Mouse (Mus musculus) thymus, adult 2 months (tissue): ENCODE results near the gene Ddr2. TPM values are rescaled to one million over a fixed set of nuclear protein-coding genes. Genes with fewer than 3 reads are reported as not detected.
A peak's percentile ranks its signal among the peaks of the same experiment; 100 is the strongest.

Experiments
- DNase-seq: peaks from one replicate; pipeline ENCODE4 v3.0.0; 2021
- H3K27ac ChIP-seq: fragments of 200-500 bp; 2 replicates; pipeline ENCODE4 v1.5.1; 2012; ENCODE audit warnings: low read length, control low read depth; ENCODE audit not compliant: control insufficient read depth, insufficient read depth
- H3K27me3 ChIP-seq: fragments of 200-500 bp; 2 replicates; pipeline ENCODE4 v1.6.1; 2012; ENCODE audit warnings: mild to moderate bottlenecking, low read length, moderate library complexity, mixed read lengths; ENCODE audit not compliant: control insufficient read depth, insufficient read depth
- H3K36me3 ChIP-seq: fragments of 200-500 bp; 2 replicates; pipeline ENCODE4 v1.6.1; 2012; ENCODE audit warnings: mild to moderate bottlenecking, low read length, moderate library complexity; ENCODE audit not compliant: control insufficient read depth, insufficient read depth
- H3K4me1 ChIP-seq: fragments of 200-500 bp; replicated peaks from 2 replicates; pipeline ENCODE4 v1.6.1; 2012; ENCODE audit warnings: low read length; ENCODE audit not compliant: control insufficient read depth, insufficient read depth
- H3K4me3 ChIP-seq: fragments of 200-500 bp; 2 replicates; pipeline ENCODE4 v1.5.1; 2012; ENCODE audit warnings: mild to moderate bottlenecking, low read length, control low read depth, moderate library complexity; ENCODE audit not compliant: control insufficient read depth, insufficient read depth
- CTCF ChIP-seq: fragments of 200-500 bp; IDR thresholded peaks from 2 replicates; pipeline ENCODE4 v1.5.1; 2012; ENCODE audit warnings: mild to moderate bottlenecking, control low read depth, low read length, moderate library complexity, borderline replicate concordance; ENCODE audit not compliant: control insufficient read depth, poor library complexity, insufficient read depth; ENCODE audit errors: extremely low read depth
- POLR2A ChIP-seq: fragments of 200-500 bp; IDR thresholded peaks from 2 replicates; pipeline ENCODE4 v1.6.1; 2012; ENCODE audit warnings: mild to moderate bottlenecking, low read length, control low read depth, moderate library complexity; ENCODE audit not compliant: control insufficient read depth, poor library complexity, insufficient read depth; ENCODE audit errors: extremely low read depth
- WGBS: fragments of 180-500 bp; shearing (Covaris S2); methylation state at CpG from one replicate; pipeline ENCODE4 v1.1.7; 2018; 5-methylcytosine and 5-hydroxymethylcytosine counted together
- polyA plus RNA-seq: library from polyadenylated mRNA; depleted of rRNA; stranded (reverse); fragments of >200 nt; gene quantifications from 2 replicates; pipeline ENCODE4 v1.2.3, GENCODE M21; 2012

Ddr2 gene
- polyA plus RNA-seq, 1 experiment, result 4.2 TPM

DNA sequence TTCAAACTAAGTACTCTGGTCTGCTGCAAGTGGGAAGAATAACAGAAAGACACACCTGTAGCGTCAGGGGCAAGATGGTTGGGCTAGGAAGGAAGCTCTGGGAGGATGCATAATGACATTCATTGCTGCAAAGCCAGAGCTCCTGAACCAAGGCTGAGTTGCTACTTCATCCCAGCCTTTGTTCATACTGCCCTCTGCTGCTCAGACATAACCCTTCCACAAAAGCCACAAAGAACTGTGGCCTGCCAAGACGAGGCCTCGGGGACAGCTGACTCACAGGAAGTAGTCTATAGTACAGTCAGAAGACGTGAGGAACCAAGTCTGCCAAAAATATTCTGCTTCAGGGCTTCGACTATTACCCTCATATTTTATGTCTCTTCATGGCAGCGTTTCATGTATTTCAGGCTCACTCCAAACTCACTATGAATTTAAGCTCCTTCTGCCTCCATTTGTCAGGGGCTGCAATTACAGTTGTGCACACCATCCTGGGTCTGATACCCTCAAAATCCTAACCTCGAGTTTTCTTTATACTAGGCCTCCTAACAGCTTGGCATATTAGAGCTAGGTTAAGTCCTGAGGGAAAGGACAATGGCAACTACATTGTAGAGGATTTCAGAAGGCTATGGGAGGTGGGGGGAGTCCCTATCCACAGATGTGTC lies 25.9 kb upstream of the Ddr2 start:
- 4% methylated on average over 7 of the region's 7 CpGs for WGBS
- Histone ChIP-seq H3K36me3 (no peaks in the 10 kb centered on the region), H3K4me1 (no peaks in the 10 kb centered on the region), H3K27me3 (no peaks in the 10 kb centered on the region), H3K27ac (no peak overlapping the region), H3K4me3 (no peak overlapping the region)
- TF ChIP-seq CTCF (no peak), POLR2A (no peak)
- peak; percentile 56 for DNase-seq

DNA sequence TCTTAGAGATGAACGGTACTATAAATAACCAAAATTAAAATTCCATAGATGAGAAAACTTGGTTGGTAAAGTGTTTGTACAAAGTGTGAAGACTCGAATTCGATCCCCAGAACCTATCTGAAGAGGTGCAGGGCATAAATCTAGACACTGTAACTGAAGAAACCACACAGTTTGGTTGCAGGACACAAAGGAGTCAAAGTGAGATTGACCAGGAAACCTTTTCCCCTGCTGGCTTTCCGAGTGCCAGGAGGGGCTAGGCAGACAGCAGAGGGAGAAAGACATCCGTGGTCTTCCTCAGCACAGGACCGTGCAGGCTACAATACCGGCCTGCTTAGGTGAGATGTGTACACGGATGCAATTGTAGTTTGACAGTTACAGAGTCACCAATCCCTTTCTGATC lies 23.7 kb upstream of the Ddr2 start:
- no peak overlapping the region for H3K4me3 ChIP-seq
- WGBS, result 93% methylated on average over 8 of the region's 8 CpGs
- no peaks in the 10 kb centered on the region for H3K27me3 ChIP-seq
- no peaks in the 10 kb centered on the region for H3K4me1 ChIP-seq
- H3K27ac ChIP-seq, result no peak overlapping the region
- TF ChIP-seq POLR2A (no peak), CTCF (no peak)
- H3K36me3 ChIP-seq, result no peaks in the 10 kb centered on the region
- DNase-seq, result no peak

DNA sequence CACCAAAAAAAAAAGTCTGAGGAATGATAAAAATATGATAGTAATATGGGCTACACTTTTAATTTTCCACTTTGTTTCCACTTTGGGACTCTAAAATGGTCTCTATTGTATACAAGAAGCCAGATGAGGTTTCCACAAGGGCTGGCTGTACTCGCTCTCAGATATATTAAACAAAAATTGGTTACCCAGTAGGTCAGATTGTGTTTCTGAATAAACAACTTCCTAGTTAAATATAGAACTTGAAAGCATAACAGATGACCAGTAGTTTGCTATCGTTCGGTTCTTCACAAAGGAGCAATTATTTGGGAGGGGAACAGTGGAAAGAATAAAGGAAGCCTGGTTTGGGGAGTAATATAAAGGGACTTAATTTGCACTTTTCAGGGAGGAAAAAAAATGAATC lies 20.4 kb upstream of the Ddr2 start:
- Histone ChIP-seq H3K4me1 (no peaks in the 10 kb centered on the region), H3K27ac (no peak overlapping the region), H3K4me3 (no peak overlapping the region), H3K27me3 (no peaks in the 10 kb centered on the region), H3K36me3 (no peaks in the 10 kb centered on the region)
- DNase-seq, result no peak
- no peak for TF ChIP-seq POLR2A
- TF ChIP-seq CTCF, result no peak
- WGBS, result 91% methylated on average over 3 of the region's 3 CpGs

DNA sequence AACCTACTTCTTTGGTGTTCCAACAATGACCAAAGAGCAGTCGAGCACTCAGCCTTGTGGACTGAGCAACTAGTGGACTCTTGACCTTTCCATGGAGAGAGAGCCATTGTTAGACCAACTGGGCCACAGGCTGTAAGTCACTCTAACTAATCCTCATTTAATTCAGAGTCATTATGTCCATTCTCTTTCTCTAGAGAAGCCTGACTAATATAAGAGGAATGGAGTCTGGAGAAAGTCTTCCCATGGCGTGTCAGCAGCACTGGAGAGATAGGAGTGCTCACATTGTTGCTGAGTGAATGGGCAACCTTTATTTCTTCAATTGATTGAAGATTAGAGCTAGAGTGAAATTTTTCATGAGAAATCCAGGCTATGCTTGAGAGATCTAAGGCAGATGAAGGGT lies 14.1 kb upstream of the Ddr2 start:
- Histone ChIP-seq H3K4me1 (no peaks in the 10 kb centered on the region), H3K4me3 (no peak overlapping the region), H3K27ac (no peak overlapping the region), H3K36me3 (no peaks in the 10 kb centered on the region), H3K27me3 (no peaks in the 10 kb centered on the region)
- WGBS, result 91% methylated on average over 2 of the region's 2 CpGs
- TF ChIP-seq CTCF (no peak), POLR2A (no peak)
- no peak for DNase-seq

DNA sequence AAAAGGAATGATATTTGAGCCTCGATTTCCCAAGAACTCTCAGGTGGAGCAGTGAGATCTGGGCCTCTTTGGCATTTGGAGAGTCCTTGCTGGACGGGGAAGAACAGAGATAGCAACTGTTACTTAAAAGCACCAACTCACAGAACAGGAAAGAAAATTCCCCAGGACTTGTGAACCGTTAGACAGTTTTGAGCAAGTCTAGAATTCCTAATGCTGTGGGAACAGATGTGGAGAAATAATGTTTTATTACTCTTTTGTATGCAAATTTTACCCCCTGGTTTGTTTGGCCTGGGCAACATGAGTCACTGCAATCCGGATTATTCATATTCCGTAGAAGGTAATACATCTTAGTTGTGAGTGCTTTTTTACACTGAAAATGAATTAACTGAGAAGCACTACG lies 3.1 kb upstream of the Ddr2 start:
- no peak overlapping the region for H3K27ac ChIP-seq
- no peak for DNase-seq
- 87% methylated on average over 6 of the region's 6 CpGs for WGBS
- H3K4me3 ChIP-seq, result no peak overlapping the region
- H3K4me1 ChIP-seq, result no peaks in the 10 kb centered on the region
- no peaks in the 10 kb centered on the region for H3K36me3 ChIP-seq
- H3K27me3 ChIP-seq, result no peaks in the 10 kb centered on the region
- TF ChIP-seq CTCF (no peak), POLR2A (no peak)

DNA sequence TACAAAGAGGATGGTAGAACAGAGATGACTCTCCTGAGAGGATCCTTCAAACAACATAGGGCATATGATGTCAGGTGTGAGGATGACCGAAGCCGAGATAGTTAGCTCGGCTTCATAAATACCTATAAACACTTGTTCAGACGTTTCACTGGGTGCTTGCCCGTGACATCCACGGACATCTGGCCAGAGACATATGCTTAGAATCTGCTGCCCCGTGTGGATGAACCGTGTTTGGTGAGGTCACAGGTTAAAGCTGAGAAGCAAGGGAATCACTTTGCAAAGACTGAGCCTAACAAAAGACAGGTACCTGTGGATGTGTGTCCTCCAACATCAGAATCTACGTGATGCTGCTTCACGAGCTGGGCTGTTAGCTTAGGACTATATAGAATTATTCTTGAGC lies 1.7 kb upstream of the Ddr2 start:
- 93% methylated on average over 10 of the region's 10 CpGs for WGBS
- TF ChIP-seq POLR2A (no peak), CTCF (no peak)
- no peaks in the 10 kb centered on the region for H3K27me3 ChIP-seq
- no peaks in the 10 kb centered on the region for H3K36me3 ChIP-seq
- no peak overlapping the region for H3K4me3 ChIP-seq
- DNase-seq, result no peak
- H3K4me1 ChIP-seq, result no peaks in the 10 kb centered on the region
- no peak overlapping the region for H3K27ac ChIP-seq
